27 mouse cellular contexts compared by ENCODE assay signal in genomic region chr15:86065367-86065766, GRCm38 (mm10). TPM values are rescaled to one million over a fixed set of nuclear protein-coding genes. Genes with fewer than 3 reads are reported as not detected.
DNase-seq lines count a peak whose midpoint lies in the region; ATAC-seq and TF ChIP-seq lines count a peak whose summit lies in the region.
"Had no signal": no experiment of that assay in that cellular context is flagged by ENCODE, and none has a peak within 500 bp of the region (broad histone marks: within the 10 kb centered on the region; RNA-seq: fewer than 3 reads in every experiment).

No protein-coding gene starts in this region.

- DNase-seq in heart, adult 11 months: peak; percentile 87
- DNase-seq in G1E (ENCODE audit: low spot score): no peak
- DNase-seq in liver, postnatal 0 days: no peak
- DNase-seq in midbrain, embryonic 10.5 days (ENCODE audit: low spot score): no peak
- no peak for DNase-seq in ovary, postnatal 36 days (ENCODE audit: low spot score)
- DNase-seq: adrenal gland, postnatal 14 days; cerebellum, adult 2 months; cerebellum, postnatal 14 days; gastrocnemius, postnatal 25 days; heart, adult 18-20 months; heart, postnatal 4 days; kidney, adult 11 months; kidney, postnatal 14 days; layer of hippocampus, adult 9-11 months; lung, adult 2 months; lung, postnatal 10 days; right cerebral cortex, adult 18-20 months had no signal

- H3K9me3 ChIP-seq in heart, embryonic 12.5 days (replicated peaks): 0 out of 2 replicates have a peak, but pooled peaks cover 3% of the 10 kb centered on the region
- no peaks in the 10 kb centered on the region for H3K9me3 ChIP-seq in G1E (replicated peaks)
- no peaks in the 10 kb centered on the region for H3K9me3 ChIP-seq in liver, embryonic 12.5 days (replicated peaks)
- H3K9me3 ChIP-seq in liver, postnatal 0 days (ENCODE audit: low read length): no peaks in the 10 kb centered on the region
- no peaks in the 10 kb centered on the region; the same call in 1 of the 2 replicates for H3K9me3 ChIP-seq in midbrain, embryonic 10.5 days (replicated peaks)
- H3K9me3 ChIP-seq: embryonic facial prominence, embryonic 10.5 days; embryonic facial prominence, embryonic 15.5 days; hindbrain, embryonic 15.5 days; limb, embryonic 13.5 days; midbrain, embryonic 15.5 days had no signal

- no peak overlapping the region for H3K4me2 ChIP-seq in heart, embryonic 12.5 days
- H3K4me2 ChIP-seq in liver, embryonic 12.5 days: peak overlapping the region; percentile 65
- H3K4me2 ChIP-seq in liver, postnatal 0 days (ENCODE audit: low read depth, low read length): peak overlapping the region; percentile 60
- H3K4me2 ChIP-seq: embryonic facial prominence, embryonic 15.5 days; heart, embryonic 11.5 days; hindbrain, embryonic 15.5 days; limb, embryonic 13.5 days; midbrain, embryonic 15.5 days had no signal

- H3K27ac ChIP-seq in heart, embryonic 12.5 days (ENCODE audit: poor library complexity, severe bottlenecking): no peak overlapping the region
- peak overlapping the region; percentile 89 for H3K27ac ChIP-seq in liver, embryonic 12.5 days
- H3K27ac ChIP-seq in liver, postnatal 0 days (ENCODE audit: low read depth): peak overlapping the region; percentile 85
- H3K27ac ChIP-seq in midbrain, embryonic 10.5 days (replicated peaks): no peak overlapping the region
- H3K27ac ChIP-seq: embryonic facial prominence, embryonic 10.5 days; embryonic facial prominence, embryonic 15.5 days; hindbrain, embryonic 15.5 days; limb, embryonic 13.5 days; midbrain, embryonic 15.5 days had no signal

- 80% methylated on average over 4 of the region's 4 CpGs for WGBS in heart, embryonic 12.5 days
- 72% methylated on average over 4 of the region's 4 CpGs for WGBS in liver, embryonic 12.5 days (ENCODE audit: insufficient replicate concordance)
- WGBS in liver, postnatal 0 days (ENCODE audit: insufficient replicate concordance): 61% methylated on average over 4 of the region's 4 CpGs
- 88% methylated on average over 4 of the region's 4 CpGs for WGBS in midbrain, embryonic 10.5 days

- H3K4me3 ChIP-seq in heart, embryonic 12.5 days: no peak overlapping the region
- peak overlapping the region; percentile 60; the same call in 1 of the 2 replicates for H3K4me3 ChIP-seq in G1E (ENCODE audit: low read depth, low read length)
- 0 out of 2 replicates have a peak overlapping the region, but pooled peaks have one; percentile 19 for H3K4me3 ChIP-seq in liver, embryonic 12.5 days
- no peak overlapping the region for H3K4me3 ChIP-seq in liver, postnatal 0 days (ENCODE audit: low read depth, low read length)
- H3K4me3 ChIP-seq in midbrain, embryonic 10.5 days: no peak overlapping the region
- H3K4me3 ChIP-seq: embryonic facial prominence, embryonic 10.5 days; embryonic facial prominence, embryonic 15.5 days; hindbrain, embryonic 15.5 days; limb, embryonic 13.5 days; midbrain, embryonic 15.5 days had no signal

- ATAC-seq in heart, embryonic 12.5 days (ENCODE audit: insufficient number of reproducible peaks, low FRiP score): no peak
- no peak for ATAC-seq in G1E (ENCODE audit: extremely low read depth, insufficient number of reproducible peaks, low FRiP score, poor library complexity, severe bottlenecking)
- no peak for ATAC-seq in liver, embryonic 12.5 days
- no peak for ATAC-seq in liver, postnatal 0 days
- ATAC-seq: forebrain, embryonic 14.5 days; inflammation-experienced regulatory T-cells, adult 6 months; midbrain, embryonic 15.5 days had no signal

- H3K27me3 ChIP-seq in heart, embryonic 12.5 days (replicated peaks): no peaks in the 10 kb centered on the region
- H3K27me3 ChIP-seq in G1E (ENCODE audit: insufficient read depth, low read length): no peaks in the 10 kb centered on the region
- H3K27me3 ChIP-seq in liver, embryonic 12.5 days (replicated peaks): no peaks in the 10 kb centered on the region
- H3K27me3 ChIP-seq in liver, postnatal 0 days (ENCODE audit: insufficient read depth, low read length): no peaks in the 10 kb centered on the region
- no peaks in the 10 kb centered on the region for H3K27me3 ChIP-seq in midbrain, embryonic 10.5 days (ENCODE audit: low read depth, poor library complexity, severe bottlenecking)
- H3K27me3 ChIP-seq: embryonic facial prominence, embryonic 15.5 days; hindbrain, embryonic 15.5 days; limb, embryonic 13.5 days; midbrain, embryonic 15.5 days had no signal

- H3K36me3 ChIP-seq in heart, embryonic 12.5 days: no peaks in the 10 kb centered on the region
- H3K36me3 ChIP-seq in G1E (replicated peaks): peaks cover 93% of the 10 kb centered on the region
- H3K36me3 ChIP-seq in liver, embryonic 12.5 days: peaks cover 5% of the 10 kb centered on the region
- peaks cover 5% of the 10 kb centered on the region; the same call in 1 of the 2 replicates for H3K36me3 ChIP-seq in liver, postnatal 0 days (replicated peaks; ENCODE audit: insufficient read depth, low read length)
- H3K36me3 ChIP-seq in midbrain, embryonic 10.5 days: peaks cover 8% of the 10 kb centered on the region
- H3K36me3 ChIP-seq: embryonic facial prominence, embryonic 15.5 days; hindbrain, embryonic 15.5 days; midbrain, embryonic 15.5 days had no signal

- H3K4me1 ChIP-seq in heart, embryonic 12.5 days (replicated peaks): peaks cover 75% of the 10 kb centered on the region
- peaks cover 98% of the 10 kb centered on the region for H3K4me1 ChIP-seq in G1E (ENCODE audit: insufficient read depth, low read depth, low read length)
- peaks cover 99% of the 10 kb centered on the region for H3K4me1 ChIP-seq in liver, embryonic 12.5 days
- H3K4me1 ChIP-seq in liver, postnatal 0 days (ENCODE audit: insufficient read depth): peaks cover 71% of the 10 kb centered on the region
- peaks cover 54% of the 10 kb centered on the region for H3K4me1 ChIP-seq in midbrain, embryonic 10.5 days

- no peak for TF ChIP-seq EP300 in liver, postnatal 0 days (IDR thresholded peaks at IDR 0.05; ENCODE audit: low read depth)

- no peak for TF ChIP-seq CTCF in G1E (IDR thresholded peaks at IDR 0.05; ENCODE audit: low read depth, low read length)
- no peak for TF ChIP-seq CTCF in liver, postnatal 0 days (IDR thresholded peaks at IDR 0.05; ENCODE audit: low read depth)

- H3K9ac ChIP-seq in heart, embryonic 12.5 days: no peak overlapping the region
- peak overlapping the region; percentile 59 for H3K9ac ChIP-seq in liver, embryonic 12.5 days
- no peak overlapping the region for H3K9ac ChIP-seq in liver, postnatal 0 days (replicated peaks)
- H3K9ac ChIP-seq: embryonic facial prominence, embryonic 15.5 days; hindbrain, embryonic 15.5 days; limb, embryonic 13.5 days; midbrain, embryonic 15.5 days had no signal

RNA-seq across cellular contexts. Expression of gene Gramd4, which starts 7.9 kb away (rescaled TPM):
- polyA plus RNA-seq in heart, embryonic 12.5 days (2016; fragmentation: Nextera tagmentation; extraction: Ambion mirVana): 14.3 and 14.8 TPM in 2 replicates
- total RNA-seq in G1E (2014; fragmentation: Nextera tagmentation) (23.2 and 23.6 TPM in 2 replicates), G1E (2017) (55.4 and 56.8 TPM in 2 replicates)
- 33.4 and 35.2 TPM in 2 replicates for polyA plus RNA-seq in G1E (2012)
- 14.4 and 15.1 TPM in 2 replicates for polyA plus RNA-seq in liver, embryonic 12.5 days (2016; fragmentation: Nextera tagmentation; extraction: Ambion mirVana)
- polyA plus RNA-seq in liver, postnatal 0 days (2015; fragmentation: Nextera tagmentation; extraction: Ambion mirVana): 3.2 and 3.7 TPM in 2 replicates
- polyA plus RNA-seq in midbrain, embryonic 10.5 days (2016; fragmentation: Nextera tagmentation; extraction: Ambion mirVana): 14.3 and 16.7 TPM in 2 replicates

RNA-seq across cellular contexts. Expression of gene Celsr1, which starts 31.8 kb away (rescaled TPM):
- polyA plus RNA-seq in heart, embryonic 12.5 days (2016; fragmentation: Nextera tagmentation; extraction: Ambion mirVana): 2.0 and 2.3 TPM in 2 replicates
- 4.6 and 4.7 TPM in 2 replicates for total RNA-seq in G1E (2014; fragmentation: Nextera tagmentation)
- 1.3 TPM in 2 replicates for total RNA-seq in G1E (2017)
- polyA plus RNA-seq in G1E (2012): 21.7 and 27.6 TPM in 2 replicates
- polyA plus RNA-seq in liver, embryonic 12.5 days (2016; fragmentation: Nextera tagmentation; extraction: Ambion mirVana): 0.11 and 0.25 TPM in 2 replicates
- polyA plus RNA-seq in liver, postnatal 0 days (2015; fragmentation: Nextera tagmentation; extraction: Ambion mirVana): 0.09 and 0.11 TPM in 2 replicates
- polyA plus RNA-seq in midbrain, embryonic 10.5 days (2016; fragmentation: Nextera tagmentation; extraction: Ambion mirVana): 3.4 and 3.6 TPM in 2 replicates

Comparison
In these comparisons a context has a peak if more than half of its experiments do, and no peak if none do; other contexts are left out.
1. H3K4me3 ChIP-seq: peak in G1E (single experiment) and liver, embryonic 12.5 days (single experiment); none in heart, embryonic 12.5 days (single experiment), liver, postnatal 0 days (single experiment) and midbrain, embryonic 10.5 days (single experiment).
2. H3K27ac ChIP-seq: peak in liver, embryonic 12.5 days (single experiment) and liver, postnatal 0 days (single experiment); none in heart, embryonic 12.5 days (single experiment) and midbrain, embryonic 10.5 days (single experiment).